Mouse (Mus musculus) CD4-positive, CD25-positive, alpha-beta regulatory T cell, adult 4 months (primary cell): ENCODE data around the gene Rpl23a. TPM values are rescaled to one million over a fixed set of nuclear protein-coding genes. Genes with fewer than 3 reads are reported as not detected.

Source experiments
- ATAC-seq: one replicate; pipeline ENCODE4 v1.8.0; 2017
- polyA plus RNA-seq, 2 experiments: library from polyadenylated mRNA; unstranded; fragments of 100-300 nt; shearing (Covaris generic); gene quantifications; one replicate each; pipeline ENCODE4 v1.2.1; 2017

Gene Rpl23a
- polyA plus RNA-seq, 2 experiments from 2014 or later: 3,408 to 3,991 TPM

DNA sequence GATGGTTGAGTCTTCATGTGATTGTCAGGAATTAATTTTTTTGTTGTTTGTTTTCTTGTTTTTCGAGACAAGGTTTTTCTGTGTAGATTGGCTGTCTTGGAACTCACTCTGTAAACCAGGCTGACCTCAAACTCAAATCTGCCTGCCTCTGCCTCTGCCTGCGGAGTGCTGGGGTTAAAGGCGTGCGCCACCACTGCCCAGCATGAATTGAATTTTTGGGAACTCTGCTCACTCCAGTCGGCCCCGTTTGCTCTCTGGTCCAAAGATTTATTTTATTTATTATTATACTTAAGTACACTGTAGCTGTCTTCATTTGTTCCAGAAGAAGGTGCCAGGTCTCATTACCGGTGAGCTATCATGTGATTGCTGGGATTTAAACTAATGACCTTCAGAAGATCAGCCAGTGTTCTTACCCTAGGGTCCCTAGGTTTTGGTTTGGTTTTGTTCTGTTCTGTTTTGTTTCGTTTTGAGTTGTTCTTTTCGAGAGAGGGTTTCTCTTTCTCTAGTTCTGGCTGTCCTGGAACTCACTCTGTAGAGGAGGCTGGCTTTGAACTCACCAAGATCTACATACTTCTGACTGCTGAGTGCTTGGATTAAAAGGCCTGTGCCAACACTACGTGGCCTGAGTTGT is 615 bp upstream of the Rpl23a start:
- ATAC-seq: no peak

GRCm38 (mm10) chr11:78182450-78182849 is 934 bp downstream of the Rpl23a start:
- ATAC-seq: no peak

GRCm38 (mm10) chr11:78181830-78182357 is 1.5 kb downstream of the Rpl23a start:
- ATAC-seq: no peak

DNA sequence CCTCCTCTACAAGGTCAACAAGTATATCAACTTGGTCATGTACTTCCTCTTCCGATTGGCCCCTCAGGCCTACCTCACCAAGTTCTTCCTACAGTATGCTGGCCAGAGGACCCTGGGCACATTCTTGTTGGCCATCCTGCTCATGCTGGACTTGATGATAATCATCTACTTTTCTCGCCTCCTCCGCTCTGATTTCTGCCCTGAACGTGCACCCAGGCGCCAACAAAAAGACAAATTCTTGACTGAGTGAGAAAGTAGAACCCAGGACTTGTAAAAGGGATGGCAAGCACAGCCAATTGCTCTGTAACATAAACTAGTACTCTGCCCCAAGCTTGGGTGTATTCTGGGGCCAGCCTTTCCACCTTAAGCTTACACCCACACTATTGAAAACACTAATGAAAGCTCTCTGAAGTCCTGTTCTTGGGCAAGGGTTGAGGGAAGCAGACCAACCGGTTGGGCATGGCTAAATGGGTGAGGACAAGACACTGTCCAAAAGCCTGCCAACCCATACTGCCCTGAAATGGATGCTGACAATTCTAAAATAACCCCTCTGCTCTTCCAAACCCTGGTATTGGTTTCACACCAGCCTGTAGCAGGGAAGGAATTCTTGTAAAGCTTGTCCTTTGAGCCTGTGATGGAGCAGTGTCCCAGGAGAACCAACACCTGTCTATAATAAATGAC is 3.2 kb downstream of the Rpl23a start:
- ATAC-seq: no peak

DNA sequence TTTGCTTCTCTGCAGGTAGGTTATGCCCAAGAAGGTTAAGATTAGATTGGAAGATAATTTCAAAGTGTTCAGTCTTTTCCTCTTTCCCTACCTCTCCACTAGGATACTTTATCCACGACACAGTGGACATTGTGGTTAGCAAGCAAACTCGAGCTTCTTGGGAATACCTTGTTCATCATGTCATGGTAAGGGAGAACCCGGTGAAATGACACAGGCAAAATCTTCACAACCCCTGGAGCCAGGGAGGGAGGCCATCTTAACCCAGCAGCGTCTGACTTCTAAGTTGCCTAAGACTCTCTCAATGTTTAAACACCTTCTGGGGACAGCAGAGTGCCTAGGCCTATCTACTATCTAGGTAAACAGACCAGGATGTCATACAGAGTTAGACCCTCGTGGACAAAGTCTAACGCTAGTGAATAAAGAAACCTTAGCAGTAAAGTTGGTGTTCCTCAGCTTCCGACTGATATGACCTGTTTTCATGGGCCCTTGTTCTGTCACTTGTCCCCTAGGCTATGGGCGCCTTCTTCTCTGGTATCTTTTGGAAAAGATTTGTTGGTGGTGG is 3.9 kb downstream of the Rpl23a start:
- no peak for ATAC-seq

DNA sequence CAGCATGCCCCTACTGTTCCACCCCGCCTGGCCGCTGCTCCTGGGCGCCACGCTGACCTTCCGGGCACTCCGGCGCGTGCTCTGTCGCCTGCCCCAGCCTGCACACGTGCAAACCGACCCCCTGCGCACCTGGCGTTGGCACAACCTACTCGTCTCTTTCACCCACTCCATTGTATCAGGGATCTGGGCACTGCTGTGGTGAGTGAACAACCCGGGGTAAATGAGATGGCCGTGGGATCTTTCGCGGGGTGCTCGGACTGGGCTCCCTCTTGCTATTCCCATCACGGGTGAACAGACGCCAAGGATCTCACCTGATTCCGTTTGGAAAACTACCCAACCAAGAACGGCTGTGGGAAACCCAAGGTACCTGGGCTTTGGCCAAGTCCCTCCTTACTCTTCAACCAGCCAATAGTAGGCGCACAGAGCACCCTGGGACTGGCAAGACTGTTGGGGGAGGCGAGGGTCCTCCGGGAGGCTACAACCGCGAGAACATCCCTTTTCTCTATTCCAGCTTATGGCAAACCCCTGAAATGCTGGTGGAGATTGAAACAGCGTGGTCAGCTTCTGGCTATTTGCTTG is 4.4 kb downstream of the Rpl23a start:
- no peak for ATAC-seq

GRCm38 (mm10) chr11:78177903-78178858 is 5.2 kb downstream of the Rpl23a start:
- peak; percentile 59 for ATAC-seq

GRCm38 (mm10) chr11:78177437-78177836 is 5.9 kb downstream of the Rpl23a start:
- no peak for ATAC-seq

- peak; percentile 32 for ATAC-seq
These were observed 6.5 kb downstream of the Rpl23a start for GRCm38 (mm10) chr11:78176905-78177331.

GRCm38 (mm10) chr11:78176402-78176862 is 7.0 kb downstream of the Rpl23a start, which contains the start of the genes Nek8 and Tlcd1:
TSS of gene Nek8 (minus strand) at chr11:78176675.
TSS of gene Tlcd1 (plus strand) at chr11:78176711.
- ATAC-seq: peak; percentile 71

- ATAC-seq: no peak
These were observed 7.5 kb downstream of the Rpl23a start for GRCm38 (mm10) chr11:78175771-78176401.

DNA sequence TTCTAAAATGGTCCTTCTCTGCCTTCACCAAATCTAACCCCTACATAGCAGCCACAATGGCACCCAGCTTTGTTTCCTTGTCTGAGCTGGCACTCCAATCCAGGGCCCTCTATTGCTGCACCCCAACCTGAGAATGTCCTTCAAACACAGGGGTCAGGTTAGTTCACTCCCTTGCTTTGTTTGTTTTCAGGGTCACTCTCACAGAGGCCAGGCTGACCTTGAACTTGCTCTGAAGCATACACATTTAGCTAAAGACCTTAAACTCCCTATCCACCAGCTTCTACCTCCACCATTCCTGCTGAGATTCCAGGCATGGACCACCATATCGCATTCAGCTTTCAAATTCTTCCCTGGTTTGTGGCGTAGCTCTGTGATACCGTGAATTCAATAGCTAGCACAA is 8.9 kb downstream of the Rpl23a start:
- no peak for ATAC-seq

- ATAC-seq: no peak
These were observed 10.5 kb downstream of the Rpl23a start for GRCm38 (mm10) chr11:78172748-78173383.

DNA sequence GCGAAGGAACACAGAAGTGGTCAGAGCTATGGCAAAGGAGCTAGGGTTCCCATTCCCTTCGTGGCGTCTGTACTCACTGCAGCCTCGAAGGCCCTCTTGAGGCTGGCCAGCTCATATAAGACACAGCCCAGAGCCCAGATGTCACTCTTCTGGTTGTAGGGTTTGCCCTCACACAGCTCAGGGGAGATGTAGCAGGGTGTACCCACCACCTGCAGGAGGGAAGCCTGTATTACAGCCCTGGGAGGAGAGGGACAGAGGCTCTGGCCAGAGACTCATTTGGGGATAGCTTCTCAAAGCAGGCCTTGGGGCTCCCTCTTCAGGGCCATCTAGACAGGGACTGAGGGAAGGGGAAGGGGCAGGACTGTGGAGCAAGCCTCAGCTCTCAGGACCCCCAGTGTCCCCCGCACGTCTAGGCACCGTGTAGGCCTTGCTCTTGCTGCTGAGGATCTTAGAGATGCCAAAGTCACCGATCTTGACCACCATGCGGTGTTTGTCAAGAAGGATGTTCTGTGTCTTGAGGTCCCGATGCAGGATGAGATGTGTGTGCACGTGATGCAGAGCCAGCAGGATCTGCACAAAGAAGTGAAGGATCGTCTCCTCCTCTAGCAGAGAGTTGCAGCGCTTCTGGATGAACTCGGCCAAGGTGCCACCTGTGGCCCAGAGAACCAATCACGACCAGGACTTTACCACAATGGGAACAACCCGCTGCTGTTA is 11.2 kb downstream of the Rpl23a start:
- no peak for ATAC-seq

- ATAC-seq: no peak
These were observed 12.1 kb downstream of the Rpl23a start for GRCm38 (mm10) chr11:78171328-78171727.

DNA sequence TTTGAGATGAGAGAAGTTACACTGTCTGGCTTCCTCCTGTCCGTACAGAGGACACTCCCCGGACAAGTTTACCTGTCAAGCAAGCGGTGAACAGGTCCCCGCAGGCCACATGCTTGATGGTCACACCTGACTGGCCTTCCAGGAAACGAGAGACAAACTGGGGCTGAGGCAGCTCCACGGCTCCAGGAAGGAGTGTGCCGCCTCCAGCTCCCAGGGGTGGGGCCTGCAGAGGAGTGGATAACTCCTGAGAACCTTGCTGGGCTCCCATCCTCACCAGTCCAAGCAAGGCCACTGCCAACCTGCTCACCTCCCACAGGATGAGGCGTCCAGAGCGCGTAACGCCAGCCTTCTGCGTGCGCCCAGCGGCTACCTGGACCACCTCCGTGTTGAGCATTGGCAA is 13.1 kb downstream of the Rpl23a start:
- no peak for ATAC-seq

GRCm38 (mm10) chr11:78168541-78169468 is 14.6 kb downstream of the Rpl23a start:
- ATAC-seq: peak; percentile 80

- ATAC-seq: no peak
These were observed 16.0 kb downstream of the Rpl23a start for GRCm38 (mm10) chr11:78167257-78167959.
